Mouse (Mus musculus) embryonic facial prominence, embryonic 12.5 days (tissue): ENCODE measurements around the gene Srp14. TPM values are rescaled to one million over a fixed set of nuclear protein-coding genes. Genes with fewer than 3 reads are reported as not detected.

Source experiments
- ATAC-seq: fragments of 200-750 bp; cut with Nextera tagmentation; 2 replicates; pipeline ENCODE4 v1.8.0; 2017; ENCODE audit not compliant: insufficient number of reproducible peaks, insufficient read depth, low FRiP score, low TSS enrichment
- H3K27ac ChIP-seq: fragments of 300-500 bp; sonication (generic); 2 replicates; pipeline ENCODE4 v1.5.1; 2016; ENCODE audit warnings: mild to moderate bottlenecking
- H3K27me3 ChIP-seq: fragments of 300-500 bp; sonication (generic); 2 replicates; pipeline ENCODE4 v1.6.1; 2016; ENCODE audit warnings: mild to moderate bottlenecking, moderate library complexity
- H3K36me3 ChIP-seq: fragments of 300-500 bp; sonication (generic); 2 replicates; pipeline ENCODE4 v1.6.1; 2016; ENCODE audit warnings: mild to moderate bottlenecking
- H3K4me1 ChIP-seq: fragments of 300-500 bp; sonication (generic); 2 replicates; pipeline ENCODE4 v1.6.1; 2016
- H3K4me2 ChIP-seq: fragments of 300-500 bp; sonication (generic); replicated peaks from 2 replicates; pipeline ENCODE4 v1.6.1; 2016; ENCODE audit warnings: mild to moderate bottlenecking, moderate library complexity
- H3K4me3 ChIP-seq: fragments of 300-500 bp; sonication (generic); 2 replicates; pipeline ENCODE4 v1.5.1; 2016; ENCODE audit warnings: mild to moderate bottlenecking
- H3K9ac ChIP-seq: fragments of 300-500 bp; sonication (generic); 2 replicates; pipeline ENCODE4 v1.6.1; 2016; ENCODE audit warnings: mild to moderate bottlenecking, moderate library complexity
- H3K9me3 ChIP-seq: fragments of 300-500 bp; sonication (generic); 2 replicates; pipeline ENCODE4 v1.6.1; 2016; ENCODE audit warnings: mild to moderate bottlenecking, moderate library complexity
- WGBS: fragments of 180-500 bp; shearing (Covaris S2); methylation state at CpG from one replicate; pipeline ENCODE4 v1.1.7; 2016; 5-methylcytosine and 5-hydroxymethylcytosine counted together
- polyA plus RNA-seq: library from polyadenylated mRNA; unstranded; fragments of >200 nt; fragmentation: Nextera tagmentation; extraction: Ambion mirVana; gene quantifications from 2 replicates; pipeline ENCODE4 v1.2.1, GENCODE M21; 2016

Gene Srp14
- polyA plus RNA-seq, 1 experiment from 2014 or later: 239 TPM

- WGBS: 86% methylated on average over 13 of the region's 13 CpGs
- Histone ChIP-seq H3K27me3 (no peaks in the 10 kb centered on the region), H3K9ac (no peak overlapping the region), H3K4me1 (peaks cover 13% of the 10 kb centered on the region), H3K9me3 (no peaks in the 10 kb centered on the region), H3K27ac (no peak overlapping the region), H3K4me2 (no peak overlapping the region), H3K36me3 (peaks cover 36% of the 10 kb centered on the region), H3K4me3 (no peak overlapping the region)
- no peak for ATAC-seq
These were observed 21.8 kb downstream of the Srp14 start for GRCm38 (mm10) chr2:118457463-118458261.

GRCm38 (mm10) chr2:118457029-118457428, 22.5 kb downstream of the Srp14 start:
- H3K4me2 ChIP-seq: no peak overlapping the region
- H3K9ac ChIP-seq: no peak overlapping the region
- 82% methylated on average over 3 of the region's 3 CpGs for WGBS
- H3K4me1 ChIP-seq: peaks cover 10% of the 10 kb centered on the region; the same call in 1 of the 2 replicates
- H3K27ac ChIP-seq: no peak overlapping the region
- no peak for ATAC-seq
- no peak overlapping the region for H3K4me3 ChIP-seq
- no peaks in the 10 kb centered on the region for H3K27me3 ChIP-seq
- H3K9me3 ChIP-seq: no peaks in the 10 kb centered on the region
- peaks cover 32% of the 10 kb centered on the region for H3K36me3 ChIP-seq

GRCm38 (mm10) chr2:118451056-118451455, 28.5 kb downstream of the Srp14 start:
- Histone ChIP-seq H3K4me1 (no peaks in the 10 kb centered on the region), H3K36me3 (peaks cover 32% of the 10 kb centered on the region)
- no peak for ATAC-seq

GRCm38 (mm10) chr2:118448181-118448580, 31.3 kb downstream of the Srp14 start:
- H3K36me3 ChIP-seq: peaks cover 29% of the 10 kb centered on the region
- no peaks in the 10 kb centered on the region for H3K4me1 ChIP-seq
- no peak overlapping the region for H3K4me3 ChIP-seq
- H3K4me2 ChIP-seq: no peak overlapping the region
- WGBS: 82% methylated on average over 12 of the region's 12 CpGs
- no peak for ATAC-seq
- H3K9ac ChIP-seq: no peak overlapping the region
- H3K27me3 ChIP-seq: no peaks in the 10 kb centered on the region
- no peaks in the 10 kb centered on the region for H3K9me3 ChIP-seq
- no peak overlapping the region for H3K27ac ChIP-seq

More at GRCm38 (mm10) chr2:118451056-118451455, 28.5 kb downstream of the Srp14 start:
- H3K9ac ChIP-seq: no peak overlapping the region
- H3K4me3 ChIP-seq: no peak overlapping the region
- H3K4me2 ChIP-seq: no peak overlapping the region
- 90% methylated on average over 6 of the region's 6 CpGs for WGBS
- no peaks in the 10 kb centered on the region for H3K9me3 ChIP-seq
- no peaks in the 10 kb centered on the region for H3K27me3 ChIP-seq
- no peak overlapping the region for H3K27ac ChIP-seq

GRCm38 (mm10) chr2:118445696-118446674, 33.5 kb downstream of the Srp14 start:
- Histone ChIP-seq H3K9ac (no peak overlapping the region), H3K4me1 (no peaks in the 10 kb centered on the region), H3K4me2 (no peak overlapping the region), H3K36me3 (peaks cover 32% of the 10 kb centered on the region), H3K27me3 (no peaks in the 10 kb centered on the region), H3K4me3 (no peak overlapping the region), H3K9me3 (no peaks in the 10 kb centered on the region), H3K27ac (0 out of 2 replicates have a peak overlapping the region, but pooled peaks have one; percentile 8)
- no peak for ATAC-seq
- WGBS: 68% methylated on average over 13 of the region's 13 CpGs

- H3K4me3 ChIP-seq: no peak overlapping the region
- WGBS: 91% methylated on average over 4 of the region's 4 CpGs
- no peak overlapping the region for H3K27ac ChIP-seq
- ATAC-seq: no peak
- no peaks in the 10 kb centered on the region for H3K9me3 ChIP-seq
- H3K36me3 ChIP-seq: peaks cover 28% of the 10 kb centered on the region
- H3K4me2 ChIP-seq: no peak overlapping the region
- H3K27me3 ChIP-seq: no peaks in the 10 kb centered on the region
- H3K9ac ChIP-seq: no peak overlapping the region
- H3K4me1 ChIP-seq: no peaks in the 10 kb centered on the region
These were observed 36.8 kb downstream of the Srp14 start for GRCm38 (mm10) chr2:118442723-118443122.

GRCm38 (mm10) chr2:118442172-118442571, 37.3 kb downstream of the Srp14 start:
- Histone ChIP-seq H3K4me1 (no peaks in the 10 kb centered on the region), H3K27ac (0 out of 2 replicates have a peak overlapping the region, but pooled peaks have one; percentile 30), H3K9me3 (no peaks in the 10 kb centered on the region), H3K9ac (no peak overlapping the region), H3K36me3 (peaks cover 28% of the 10 kb centered on the region), H3K27me3 (no peaks in the 10 kb centered on the region), H3K4me2 (no peak overlapping the region), H3K4me3 (no peak overlapping the region)
- WGBS: 62% methylated on average over 5 of the region's 5 CpGs
- no peak for ATAC-seq

- Histone ChIP-seq H3K4me2 (no peak overlapping the region), H3K36me3 (peaks cover 73% of the 10 kb centered on the region), H3K27me3 (no peaks in the 10 kb centered on the region), H3K9ac (no peak overlapping the region), H3K4me3 (no peak overlapping the region), H3K9me3 (no peaks in the 10 kb centered on the region), H3K27ac (no peak overlapping the region), H3K4me1 (no peaks in the 10 kb centered on the region)
- ATAC-seq: no peak
- 66% methylated on average over 5 of the region's 5 CpGs for WGBS
These were observed 47.9 kb downstream of the Srp14 start for GRCm38 (mm10) chr2:118431589-118431988.

GRCm38 (mm10) chr2:118430630-118431029, 48.9 kb downstream of the Srp14 start:
- Histone ChIP-seq H3K36me3 (peaks cover 70% of the 10 kb centered on the region), H3K4me1 (no peaks in the 10 kb centered on the region), H3K9ac (no peak overlapping the region), H3K27me3 (no peaks in the 10 kb centered on the region), H3K9me3 (no peaks in the 10 kb centered on the region), H3K4me3 (no peak overlapping the region), H3K27ac (no peak overlapping the region), H3K4me2 (no peak overlapping the region)
- ATAC-seq: no peak
- 78% methylated on average over 16 of the region's 16 CpGs for WGBS

GRCm38 (mm10) chr2:118429297-118429696, 50.2 kb downstream of the Srp14 start:
- H3K9me3 ChIP-seq: no peaks in the 10 kb centered on the region
- H3K4me3 ChIP-seq: no peak overlapping the region
- no peak overlapping the region for H3K27ac ChIP-seq
- H3K9ac ChIP-seq: no peak overlapping the region
- H3K27me3 ChIP-seq: no peaks in the 10 kb centered on the region
- 85% methylated on average over 9 of the region's 9 CpGs for WGBS
- peaks cover 59% of the 10 kb centered on the region for H3K36me3 ChIP-seq
- H3K4me1 ChIP-seq: no peaks in the 10 kb centered on the region
- no peak overlapping the region for H3K4me2 ChIP-seq
- no peak for ATAC-seq

GRCm38 (mm10) chr2:118428296-118428695, 51.2 kb downstream of the Srp14 start:
- Histone ChIP-seq H3K4me3 (no peak overlapping the region), H3K9me3 (no peaks in the 10 kb centered on the region), H3K27me3 (no peaks in the 10 kb centered on the region), H3K9ac (no peak overlapping the region), H3K36me3 (peaks cover 50% of the 10 kb centered on the region), H3K4me2 (no peak overlapping the region), H3K4me1 (no peaks in the 10 kb centered on the region), H3K27ac (no peak overlapping the region)
- WGBS: 89% methylated on average over 6 of the region's 6 CpGs
- no peak for ATAC-seq
